Mouse (Mus musculus) ES-Bruce4 (cell line): Measurements from ENCODE around the gene Strip1.

Source experiments
- CTCF ChIP-seq: IDR thresholded peaks from one replicate; pipeline ENCODE4 v1.8.1; 2011; ENCODE audit warnings: low read depth, low read length
- POLR2A ChIP-seq: IDR thresholded peaks from one replicate; pipeline ENCODE4 v1.8.1; 2011; ENCODE audit warnings: low read length; ENCODE audit not compliant: insufficient read depth

- no peak for TF ChIP-seq POLR2A
- no peak for TF ChIP-seq CTCF
Observed at GRCm38 (mm10) chr3:107581103-107582010, 50.1 kb downstream of the Strip1 start.
